Mouse (Mus musculus): Measurements from ENCODE around the gene Nolc1.
A peak's percentile ranks its signal among the peaks of the same experiment; 100 is the strongest.

The Nolc1 gene

DNA sequence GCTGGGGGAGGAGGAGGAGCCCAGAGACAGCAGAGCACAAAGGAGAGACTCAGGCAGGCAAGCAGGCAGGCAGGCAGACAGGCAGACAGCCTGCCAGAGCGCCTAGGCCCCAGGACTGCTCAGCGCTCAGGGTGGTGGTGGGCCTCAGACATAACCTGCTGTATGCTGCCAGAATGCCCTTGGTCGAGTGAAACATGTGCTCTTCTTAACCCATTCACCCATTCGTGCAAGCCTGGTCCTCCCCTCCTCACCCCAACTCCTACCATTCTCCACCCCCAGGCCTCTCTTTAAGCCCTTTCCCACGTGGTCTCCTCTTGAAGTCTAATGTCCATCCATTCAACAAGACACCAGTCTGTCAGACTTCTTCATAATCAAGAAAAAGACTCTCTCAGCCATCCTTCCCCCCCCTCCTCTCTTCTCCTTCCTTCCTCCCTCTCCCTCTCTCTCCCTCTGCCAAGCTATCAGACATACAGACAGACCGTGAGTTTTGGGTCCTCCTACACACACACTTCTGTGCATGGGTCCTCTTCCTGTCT lies 33.1 kb upstream of the Nolc1 start:
- no peak for DNase-seq (ENCODE audit: low spot score in 2 of 2)

DNA sequence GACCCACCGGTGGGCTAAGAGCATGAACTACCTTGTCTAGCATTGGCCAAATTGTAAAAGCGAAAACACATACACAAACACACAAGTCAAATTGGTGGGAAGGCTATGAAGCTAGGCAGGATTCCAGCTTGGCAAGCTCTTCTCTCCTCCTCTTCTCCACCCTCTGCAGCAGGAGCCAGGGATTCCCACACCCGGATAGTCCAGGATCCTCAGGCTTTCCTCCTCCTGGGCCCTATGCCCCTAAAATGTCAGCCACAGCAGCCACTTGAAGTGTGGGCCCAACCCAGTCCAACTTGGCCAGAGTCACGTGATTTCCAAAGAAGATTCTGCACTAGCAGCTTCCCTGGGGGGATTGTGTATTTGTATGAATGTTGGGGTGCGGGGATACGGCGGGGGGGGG lies 32.3 kb upstream of the Nolc1 start:
- peak in 1 of 2 experiments; percentile 65 for DNase-seq (ENCODE audit: low spot score in 2 of 2)

DNA sequence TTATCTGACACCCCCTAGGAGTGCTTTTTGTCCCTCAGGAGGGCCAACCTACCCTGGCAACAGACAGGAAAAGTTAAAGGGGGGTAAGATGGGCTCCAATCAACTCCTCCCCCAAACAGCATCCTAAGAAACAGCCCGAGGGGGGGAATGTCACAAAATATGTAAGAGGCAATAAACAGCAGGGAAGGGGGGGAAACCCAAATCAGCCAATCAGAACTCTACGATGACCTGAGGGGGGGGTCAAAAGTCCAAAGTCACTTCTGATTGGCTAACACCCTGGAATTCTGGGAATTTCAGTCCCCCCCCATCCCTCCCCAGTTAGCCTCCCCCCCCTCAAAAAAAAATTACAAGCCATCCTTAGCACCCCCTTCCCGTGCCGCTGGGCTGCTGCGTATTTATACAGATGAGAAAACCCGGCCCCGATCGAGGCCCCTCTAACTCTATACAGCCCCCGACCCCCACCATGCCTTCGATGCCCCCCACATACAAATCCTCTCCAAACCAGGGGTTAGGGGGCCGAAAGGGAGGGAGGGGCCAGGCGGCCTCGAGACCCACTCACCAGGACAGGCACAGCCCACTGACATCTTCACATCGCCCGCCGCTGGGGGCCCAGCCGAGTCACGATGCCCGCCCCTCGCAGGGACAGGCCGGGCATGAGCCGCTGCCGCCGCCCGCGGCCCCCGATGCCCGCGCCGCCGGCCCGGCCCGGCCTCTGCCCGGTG lies 31.2 kb upstream of the Nolc1 start, which contains the start of gene Pprc1:
Gene Pprc1, plus strand, starts transcription at position 616 of the 722 bp plus-strand sequence.
- no peak for DNase-seq (ENCODE audit: low spot score in 2 of 2)

DNA sequence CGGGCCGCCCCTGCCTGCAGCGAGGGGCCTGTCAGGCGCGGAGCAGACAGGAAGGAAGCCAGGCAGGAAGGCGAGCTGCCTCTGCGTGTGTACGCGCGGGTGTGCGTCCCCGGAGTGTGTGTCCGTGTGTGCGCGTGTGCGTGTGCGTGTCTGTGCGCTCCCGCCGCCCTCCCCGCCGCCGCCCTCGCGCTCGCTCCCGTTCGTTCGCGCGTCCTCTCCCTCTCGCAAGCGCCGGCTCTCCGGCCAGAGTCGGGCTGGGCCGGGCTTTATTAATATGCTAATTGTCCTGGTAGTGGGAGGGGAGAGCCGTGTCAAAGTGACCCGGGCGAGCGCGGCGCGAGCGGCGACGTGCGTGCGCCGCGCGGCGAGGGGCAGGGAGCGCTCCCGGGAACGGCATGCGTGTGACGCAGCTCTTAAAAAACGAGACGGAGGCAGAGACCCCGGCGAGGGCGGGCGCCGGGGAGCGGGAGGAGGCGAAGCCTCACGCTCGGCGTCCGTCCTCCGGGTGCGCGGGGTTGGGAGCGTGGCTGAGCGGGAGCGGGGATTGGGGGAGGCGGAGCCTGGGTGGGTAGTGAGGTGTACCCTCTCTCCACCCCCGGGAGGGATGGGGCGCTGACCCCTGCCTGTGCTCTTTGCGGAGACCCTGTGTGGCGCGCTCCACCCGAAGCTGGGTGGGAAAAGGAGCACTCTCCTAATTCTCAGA lies 30.5 kb upstream of the Nolc1 start, which contains the start of gene Ldb1:
Gene Ldb1, minus strand, starts transcription at position 222 of the 703 bp plus-strand sequence.
- DNase-seq (ENCODE audit: low spot score in 2 of 2) = peak; percentile 84

DNA sequence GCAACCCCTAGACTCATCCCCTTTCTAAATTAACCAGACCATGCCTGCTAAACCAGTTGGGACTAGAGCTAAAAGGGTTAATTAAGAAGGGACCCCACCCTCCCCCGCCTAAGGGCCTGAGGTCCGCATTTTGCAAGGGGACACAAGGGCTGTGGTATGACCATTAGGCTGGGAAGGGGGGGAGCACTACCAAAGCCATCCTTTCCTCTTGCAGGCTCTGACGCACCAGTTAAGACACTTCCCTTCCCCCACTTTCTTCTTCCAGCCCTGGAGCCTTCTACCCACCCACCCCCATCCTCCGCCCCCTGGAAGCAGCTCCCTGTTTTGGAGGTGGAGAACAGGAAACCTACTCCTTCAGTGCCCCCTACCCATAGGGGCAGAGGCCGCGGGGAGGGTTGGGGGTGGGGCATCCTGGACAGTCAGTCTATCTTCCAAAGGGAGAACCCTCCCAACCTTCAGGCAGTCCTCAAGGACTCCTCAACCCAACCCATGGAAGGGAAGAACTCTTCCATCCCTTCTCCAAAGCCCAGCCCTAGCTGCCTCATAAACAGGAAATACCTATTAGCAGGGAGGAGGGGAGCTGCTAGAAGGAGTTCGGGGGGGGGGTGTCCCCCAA lies 29.9 kb upstream of the Nolc1 start:
- DNase-seq (ENCODE audit: low spot score in 2 of 2) = peak in 1 of 2 experiments; percentile 65

DNA sequence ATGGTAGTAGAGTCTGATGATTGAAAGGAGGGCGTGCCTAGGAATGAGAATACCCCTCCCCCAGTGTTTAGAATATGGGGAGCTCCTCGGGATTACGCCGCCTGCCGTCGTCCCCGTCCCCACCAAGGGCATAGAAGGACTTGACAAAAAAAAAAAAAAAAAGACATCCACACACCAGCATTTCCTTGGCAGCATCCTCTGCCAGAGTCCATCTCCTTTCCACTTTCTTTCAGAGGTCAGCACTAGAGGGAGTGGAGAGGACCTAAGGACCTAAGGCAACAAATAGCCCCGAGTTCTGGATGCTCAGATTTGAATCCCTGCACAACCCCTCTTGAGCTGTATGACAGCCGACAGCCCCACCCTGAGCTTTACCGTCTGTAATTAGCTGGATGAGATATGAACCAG lies 29.0 kb upstream of the Nolc1 start:
- DNase-seq (ENCODE audit: low spot score in 2 of 2) = no peak

DNA sequence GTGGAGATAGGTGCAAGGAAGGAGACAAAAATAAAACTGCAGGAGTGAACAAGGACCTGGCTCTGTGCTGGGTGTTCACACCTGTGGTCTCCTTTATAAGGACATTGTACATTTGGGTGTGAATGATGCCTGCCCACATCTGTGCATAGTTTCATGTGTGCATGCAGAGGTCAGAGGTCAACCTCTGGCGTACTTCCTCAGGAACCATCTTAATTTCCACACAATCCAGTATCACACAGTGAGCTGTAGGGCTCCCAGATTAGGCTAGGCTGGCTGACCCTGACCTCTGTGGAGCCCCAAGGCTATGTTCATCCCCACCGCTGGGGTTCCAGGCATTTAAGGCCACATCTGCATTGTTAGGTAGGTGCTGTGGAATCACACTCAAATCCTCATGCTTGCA lies 28.2 kb upstream of the Nolc1 start:
- no peak for DNase-seq (ENCODE audit: low spot score in 2 of 2)

DNA sequence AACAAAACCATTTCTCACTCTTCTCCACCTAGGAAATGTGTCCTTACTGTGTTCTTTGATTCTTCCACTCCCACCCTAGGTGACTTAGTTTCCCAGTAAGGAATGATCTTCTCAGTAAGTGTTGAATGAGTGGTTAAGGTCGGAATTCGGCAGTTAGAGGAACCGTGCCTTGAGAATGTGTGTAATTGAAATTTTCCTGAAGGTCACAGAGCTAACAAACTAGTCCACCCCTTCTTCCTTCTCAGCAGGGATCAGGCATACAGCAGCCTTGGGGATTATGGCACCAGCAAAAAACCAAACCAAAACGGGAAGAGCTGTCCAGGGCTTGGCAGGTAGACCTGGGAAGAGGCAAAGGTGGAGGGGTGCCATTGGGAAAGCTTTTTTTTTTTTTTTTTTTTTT lies 26.5 kb upstream of the Nolc1 start:
- DNase-seq (ENCODE audit: low spot score in 2 of 2) = no peak

DNA sequence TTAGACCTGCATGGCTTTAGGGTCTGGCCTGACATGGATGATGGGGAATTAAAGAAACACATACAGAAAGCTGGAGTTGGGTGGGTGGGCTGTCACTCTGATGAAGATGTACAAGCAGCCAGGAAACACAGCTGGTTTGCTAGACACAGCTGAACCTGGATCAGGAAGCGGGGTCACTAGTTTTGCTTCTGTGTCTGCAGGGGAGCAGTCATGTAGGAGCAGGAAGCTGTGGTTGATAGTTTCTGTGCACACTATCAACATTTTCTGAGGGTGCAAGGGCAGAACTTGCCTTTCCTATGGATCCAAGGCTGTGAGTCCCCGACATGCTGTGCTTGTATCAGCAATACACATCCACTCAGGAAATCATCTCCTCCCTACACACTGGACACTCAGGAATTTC lies 25.2 kb upstream of the Nolc1 start:
- DNase-seq (ENCODE audit: low spot score in 2 of 2) = no peak

DNA sequence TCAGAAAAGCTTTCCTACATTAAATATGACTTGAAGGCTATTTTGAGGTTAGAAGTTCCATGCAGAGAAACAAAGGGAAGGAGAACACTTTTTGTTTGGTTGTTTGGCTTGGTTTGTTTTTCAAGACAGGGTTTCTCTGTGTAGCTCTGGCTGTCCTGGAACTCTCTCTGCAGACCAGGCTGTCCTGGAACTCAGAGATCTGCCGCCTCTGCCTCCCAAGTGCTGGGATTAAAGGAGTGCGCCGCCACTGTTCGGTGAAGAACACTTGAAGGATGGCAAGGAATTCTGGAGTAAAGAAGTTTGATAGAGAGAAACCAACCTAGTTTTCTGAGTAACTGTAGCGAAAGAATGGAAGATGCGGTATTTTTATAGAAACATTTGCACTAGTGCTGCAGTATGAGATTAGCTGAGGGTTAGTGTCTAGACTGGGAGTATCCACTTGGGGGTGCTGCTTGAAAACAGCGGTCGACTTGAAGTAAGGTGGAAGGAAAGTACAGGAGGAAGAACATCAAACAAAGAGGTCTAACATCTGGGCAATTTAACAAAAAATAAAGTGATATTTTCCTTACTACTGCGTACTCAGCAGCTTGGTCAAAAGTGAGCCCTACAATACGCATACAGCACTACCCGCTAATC lies 19.8 kb upstream of the Nolc1 start:
- no peak for DNase-seq (ENCODE audit: low spot score in 2 of 2)

DNA sequence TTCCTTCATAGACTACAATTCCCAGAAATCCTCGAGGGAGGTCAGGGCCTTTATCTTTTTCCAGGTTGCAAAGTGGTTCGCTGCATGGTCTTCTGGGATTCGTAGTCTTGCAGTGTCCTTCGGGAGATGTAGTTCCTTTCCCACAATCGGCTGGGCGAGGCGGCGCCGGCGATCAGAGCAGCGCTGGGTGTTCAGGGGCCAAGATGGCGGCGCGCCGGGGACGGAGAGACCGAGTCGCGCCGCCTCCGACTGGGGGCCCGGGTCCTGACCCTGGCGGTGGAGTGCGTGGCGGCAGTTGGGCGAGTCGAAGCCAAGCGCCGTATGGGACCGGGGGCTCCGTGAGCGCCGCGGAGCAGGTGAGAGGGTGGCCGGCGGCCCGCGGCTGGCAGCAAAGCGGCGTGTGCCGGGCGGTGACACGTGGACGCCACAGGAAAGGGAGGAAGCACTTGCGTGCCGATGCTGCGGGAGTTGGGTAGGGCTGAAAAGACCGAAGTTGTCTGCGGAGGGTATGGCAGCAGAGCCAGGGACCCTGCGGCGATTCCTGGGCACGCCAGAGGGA lies 19.2 kb upstream of the Nolc1 start:
- peak; percentile 90 to 91 for DNase-seq (ENCODE audit: low spot score in 2 of 2)

DNA sequence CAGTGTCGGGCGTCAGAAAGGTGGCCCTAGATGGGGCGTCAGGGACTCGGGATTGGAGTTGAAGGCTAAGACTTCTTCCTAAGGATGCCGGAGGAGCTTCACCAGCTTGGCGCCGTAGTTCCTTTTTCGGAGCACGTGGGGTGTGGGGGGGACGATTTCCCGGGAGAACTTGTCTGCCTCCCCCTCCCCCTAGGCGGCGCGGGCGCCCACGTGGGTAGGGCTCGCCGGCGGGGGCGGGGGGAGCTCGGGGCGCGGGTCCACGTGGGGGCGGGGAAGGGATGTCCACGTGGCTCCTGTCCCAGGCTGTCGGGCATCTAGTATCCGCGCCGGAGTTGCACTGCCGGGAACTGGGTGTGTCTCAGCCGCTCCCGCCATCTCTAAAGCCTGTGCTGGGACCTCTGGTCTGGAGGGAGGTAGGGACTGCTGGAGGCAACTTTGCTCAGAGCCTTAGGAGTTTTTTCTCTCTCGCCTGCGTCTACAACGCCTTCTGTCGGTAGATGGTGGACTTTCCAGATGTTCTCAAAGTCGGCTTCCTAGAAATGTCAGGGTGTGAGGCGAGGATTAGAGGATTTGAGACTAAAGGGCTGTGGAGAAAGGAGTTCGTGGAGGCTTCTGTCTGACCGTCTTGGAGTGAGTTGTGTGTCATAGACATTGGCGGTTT lies 18.6 kb upstream of the Nolc1 start:
- DNase-seq (ENCODE audit: low spot score in 2 of 2) = peak; percentile 84

DNA sequence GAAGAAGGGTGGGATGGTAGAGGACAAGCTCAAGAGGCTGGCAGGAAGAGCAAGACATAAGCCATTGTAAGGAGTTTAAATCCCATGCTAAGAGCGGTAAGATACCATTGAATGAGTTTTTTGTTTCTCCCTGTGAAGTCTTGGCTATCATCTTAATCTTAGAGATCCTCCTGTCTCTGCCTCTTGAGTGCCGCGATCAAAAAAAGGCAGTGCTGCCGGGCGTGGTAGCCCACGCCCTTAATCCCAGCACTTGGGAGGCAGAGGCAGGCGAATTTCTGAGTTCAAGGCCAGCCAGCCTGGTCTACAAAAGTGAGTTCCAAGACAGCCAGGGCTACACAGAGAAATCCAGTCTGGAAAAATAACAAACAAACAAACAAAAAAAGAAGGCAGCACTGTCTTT lies 17.2 kb upstream of the Nolc1 start:
- no peak for DNase-seq (ENCODE audit: low spot score in 2 of 2)

DNA sequence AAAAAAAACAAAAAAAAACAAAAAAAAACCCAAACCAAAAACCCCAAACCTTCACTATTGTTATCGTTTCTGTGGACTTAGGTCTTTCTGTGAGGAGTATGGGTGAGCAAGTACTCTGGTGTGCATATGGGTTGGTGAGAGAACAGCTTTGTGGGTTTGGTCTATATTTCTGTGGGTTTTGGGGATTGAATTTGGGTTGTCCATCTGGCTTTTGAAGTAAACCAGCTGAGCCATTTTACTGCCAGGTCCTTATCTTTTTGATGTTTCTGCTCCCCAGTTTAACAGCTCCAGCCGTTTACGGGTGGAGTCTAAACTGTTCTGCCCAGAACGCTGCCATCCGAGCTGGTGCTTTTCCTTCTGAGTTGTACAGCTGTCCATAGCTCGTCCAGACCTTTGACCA lies 14.8 kb upstream of the Nolc1 start:
- no peak for DNase-seq (ENCODE audit: low spot score in 2 of 2)

DNA sequence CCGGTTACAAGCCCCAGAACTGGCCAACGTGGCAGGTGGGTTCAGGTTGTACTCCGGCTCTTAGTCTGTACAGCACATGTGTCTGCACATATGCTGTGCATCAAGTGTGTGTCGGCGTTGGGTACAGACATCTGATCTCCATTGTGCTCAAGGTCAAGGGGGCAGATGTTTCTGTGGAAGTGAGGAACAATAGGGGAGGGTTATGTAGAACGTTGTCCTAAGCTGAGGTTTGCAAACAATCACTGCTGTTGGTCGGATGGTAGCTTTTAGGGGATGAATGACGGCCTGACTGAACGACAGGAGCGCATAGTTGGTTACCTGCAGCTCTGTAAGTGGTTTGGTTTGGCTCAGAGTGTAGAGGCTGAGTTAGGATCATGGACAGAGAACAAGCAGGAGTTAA lies 7.6 kb upstream of the Nolc1 start:
- no peak for DNase-seq (ENCODE audit: low spot score in 2 of 2)

DNA sequence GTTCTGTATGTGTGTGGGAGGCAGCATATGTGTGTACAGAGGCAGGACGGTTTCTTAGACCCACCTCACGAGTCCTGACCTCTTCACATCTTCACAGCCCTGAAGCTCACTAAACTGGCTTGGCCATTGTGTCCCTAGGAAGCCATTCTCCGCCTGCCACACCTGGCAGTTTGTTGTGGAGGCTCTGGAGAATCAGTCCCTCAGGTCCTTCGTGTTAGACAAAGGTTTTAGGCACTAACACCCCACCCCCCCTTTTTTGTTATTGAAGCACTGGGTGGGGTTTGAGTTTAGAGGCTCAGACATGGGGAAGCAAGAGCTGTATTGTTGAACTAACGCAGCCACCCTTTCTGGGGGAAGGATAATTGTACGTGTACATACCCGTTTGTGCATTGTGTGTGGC lies 2.4 kb upstream of the Nolc1 start:
- DNase-seq (ENCODE audit: low spot score in 2 of 2) = no peak

DNA sequence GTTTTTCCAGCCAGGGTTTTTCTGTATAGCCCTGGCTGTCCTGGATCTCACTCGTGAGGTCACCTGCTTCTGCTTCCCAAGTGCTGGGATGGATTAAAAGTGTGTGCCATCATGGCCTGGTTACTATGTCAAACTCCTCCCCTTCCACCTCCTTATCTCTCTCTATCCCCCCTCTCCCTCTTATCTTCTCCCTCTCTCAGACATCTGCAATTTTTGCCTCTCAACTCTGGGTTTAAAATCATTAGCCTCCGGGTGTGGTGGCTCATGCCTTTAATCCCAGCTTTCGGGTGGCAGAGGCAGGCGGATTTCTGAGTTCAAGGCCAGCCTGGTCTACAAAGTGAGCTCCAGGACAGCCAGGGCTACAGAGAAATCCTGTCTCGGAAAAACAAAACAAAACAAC lies 1.4 kb upstream of the Nolc1 start:
- no peak for DNase-seq (ENCODE audit: low spot score in 2 of 2)

DNA sequence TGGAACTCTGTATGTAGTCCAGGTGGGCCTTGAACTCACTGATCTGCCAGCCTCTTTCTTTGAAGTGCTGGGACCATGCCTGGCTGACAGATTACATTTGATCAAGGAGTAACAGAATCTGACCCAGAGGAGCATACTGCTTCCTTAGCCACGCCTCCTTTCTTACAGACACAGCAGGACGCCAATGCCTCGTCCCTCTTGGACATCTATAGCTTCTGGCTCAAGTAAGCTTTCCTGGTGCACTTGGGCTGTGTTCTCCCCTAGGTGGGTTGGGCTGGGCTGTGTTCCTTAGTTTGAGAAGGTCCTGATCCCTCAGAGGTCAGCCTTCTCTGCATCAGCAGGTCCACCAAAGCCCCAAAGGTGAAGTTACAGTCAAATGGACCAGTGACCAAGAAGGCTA lies 2.9 kb downstream of the Nolc1 start:
- no peak for DNase-seq (ENCODE audit: low spot score in 2 of 2)

DNA sequence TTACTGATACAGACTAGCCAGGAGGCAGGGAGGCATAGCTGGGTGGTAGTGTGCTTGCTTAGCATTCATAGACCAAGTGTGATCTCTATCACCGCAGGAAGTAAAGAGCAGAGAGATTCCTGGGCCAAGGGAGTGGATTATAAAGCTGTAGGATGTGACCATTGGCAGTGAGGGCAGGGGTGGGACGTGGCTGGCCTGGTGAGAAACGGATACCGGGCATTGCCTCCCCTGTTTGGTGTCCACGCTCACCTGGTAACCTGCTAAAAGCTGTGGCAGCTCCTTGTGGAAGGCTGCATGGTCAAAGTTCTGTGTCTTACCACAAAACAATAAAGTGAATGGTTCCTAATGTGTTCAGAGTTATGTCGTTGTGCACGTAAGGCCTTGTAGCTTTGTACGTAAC lies 9.5 kb downstream of the Nolc1 start:
- no peak for DNase-seq (ENCODE audit: low spot score in 2 of 2)

DNA sequence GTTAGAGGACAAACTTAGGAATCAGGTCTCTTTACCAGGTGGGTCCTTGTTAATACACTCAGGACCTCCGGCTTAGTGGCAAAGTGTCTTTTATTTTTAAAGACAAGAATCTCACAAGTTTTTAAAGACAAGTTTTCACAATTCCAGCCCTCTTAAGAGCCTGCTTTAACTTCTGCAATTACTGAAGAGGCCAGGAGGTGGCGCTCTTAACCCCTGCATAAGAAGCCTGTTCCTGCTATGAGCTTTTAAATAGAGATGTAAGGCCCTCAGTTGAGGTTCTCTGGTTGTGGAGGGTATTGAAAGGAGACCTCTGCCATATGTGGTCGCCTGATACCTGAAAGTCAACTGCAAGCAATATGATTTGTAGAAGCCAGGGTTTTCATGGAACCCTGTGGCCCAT lies 10.7 kb downstream of the Nolc1 start:
- no peak for DNase-seq (ENCODE audit: low spot score in 2 of 2)

DNA sequence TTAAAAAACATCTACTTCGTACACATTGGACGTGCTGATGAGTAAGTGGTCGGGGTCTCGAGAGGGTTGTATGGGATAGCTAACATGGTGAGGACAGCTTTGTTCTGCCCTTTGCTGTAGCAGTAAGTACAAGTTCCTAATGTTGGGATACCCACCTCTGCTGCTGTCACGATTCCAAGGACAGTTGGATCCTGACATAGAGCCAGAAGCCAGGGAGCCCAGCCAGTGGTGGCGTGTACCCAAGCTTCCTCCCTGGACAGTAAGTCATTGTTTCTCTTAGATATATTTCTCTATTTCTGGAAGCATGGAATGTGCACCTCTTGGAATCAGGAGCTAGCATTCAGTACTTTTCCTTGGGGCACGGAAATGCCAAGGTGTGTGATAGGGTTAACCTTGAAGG lies 12.2 kb downstream of the Nolc1 start:
- DNase-seq (ENCODE audit: low spot score in 2 of 2) = peak in 1 of 2 experiments; percentile 43

All from urinary bladder, postnatal 4 days (tissue).